9 mouse cellular contexts compared by ENCODE assay signal in the genomic region with DNA sequence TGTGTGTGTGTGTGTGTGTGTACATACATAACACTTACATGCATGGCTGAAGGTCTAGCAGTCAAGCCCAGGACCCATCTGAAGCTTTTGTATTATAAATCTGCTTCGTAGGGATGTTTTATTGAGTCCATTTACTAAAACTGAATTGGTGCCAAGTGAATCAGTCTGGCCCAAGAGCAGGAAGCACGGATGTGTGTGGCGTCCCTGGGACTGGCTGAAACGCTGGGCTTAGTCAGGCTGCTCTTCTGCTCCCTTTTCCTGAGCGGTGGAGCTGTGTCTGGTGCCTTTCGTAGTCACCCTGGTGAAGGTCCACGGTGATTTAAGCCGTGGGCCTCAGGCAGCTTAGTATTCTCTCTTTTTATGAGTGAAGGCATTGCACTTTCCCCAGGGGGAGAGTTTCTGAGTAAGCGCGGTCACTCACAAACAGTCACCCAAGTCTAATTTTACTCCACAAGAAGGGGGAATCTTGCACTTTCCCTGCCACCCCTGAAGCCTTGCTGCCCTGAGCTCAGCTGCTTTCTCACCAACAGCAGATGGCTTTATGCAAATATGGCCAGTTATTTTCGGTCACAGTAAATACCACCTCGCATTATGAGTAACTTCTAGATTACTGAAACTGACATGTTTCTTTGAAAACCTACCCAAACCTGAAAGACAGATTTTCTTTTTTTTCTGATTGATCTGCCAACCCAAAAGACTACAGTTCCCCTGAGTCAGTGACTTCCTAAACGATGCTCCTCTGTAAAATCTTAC.
DNase-seq lines count a peak whose midpoint lies in the region; ATAC-seq and TF ChIP-seq lines count a peak whose summit lies in the region.
"Had no signal": no experiment of that assay in that cellular context is flagged by ENCODE, and none has a peak within 500 bp of the region (broad histone marks: within the 10 kb centered on the region; RNA-seq: fewer than 3 reads in every experiment).

No protein-coding gene starts in this region.

- H3K27ac ChIP-seq in forebrain, embryonic 13.5 days, result peak overlapping the region; percentile 14; the same call in 1 of the 2 replicates
- no peak overlapping the region for H3K27ac ChIP-seq in forebrain, embryonic 10.5 days
- no peak overlapping the region for H3K27ac ChIP-seq in lung, embryonic 14.5 days (ENCODE audit: low read depth)
- peak overlapping the region; percentile 45; the same call in 1 of the 2 replicates for H3K27ac ChIP-seq in midbrain, embryonic 15.5 days
- H3K27ac ChIP-seq: limb, embryonic 15.5 days had no signal

- no peak for TF ChIP-seq CTCF in lung, embryonic 14.5 days (IDR thresholded peaks at IDR 0.05; ENCODE audit: low read depth)

- 55% methylated on average over 13 of the region's 13 CpGs for WGBS in forebrain, embryonic 13.5 days
- 73% methylated on average over 13 of the region's 13 CpGs for WGBS in forebrain, embryonic 10.5 days
- 64% methylated on average over 13 of the region's 13 CpGs for WGBS in lung, embryonic 14.5 days
- 48% methylated on average over 13 of the region's 13 CpGs for WGBS in midbrain, embryonic 15.5 days

- no peak for DNase-seq in forebrain, embryonic 10.5 days (ENCODE audit: extremely low spot score, low spot score)
- DNase-seq in lung, embryonic 14.5 days, result peak; percentile 52
- DNase-seq in lung, postnatal 14 days, result no peak
- DNase-seq in fibroblast of lung, adult 2 months (ENCODE audit: low read depth), result peak; percentile 48
- DNase-seq in urinary bladder, postnatal 4 days (ENCODE audit: low spot score in 2 of 2), result no peak
- DNase-seq in B cell, adult 2 months, result no peak

- no peaks in the 10 kb centered on the region for H3K9me3 ChIP-seq in forebrain, embryonic 13.5 days (replicated peaks)
- no peaks in the 10 kb centered on the region for H3K9me3 ChIP-seq in forebrain, embryonic 10.5 days
- H3K9me3 ChIP-seq in lung, embryonic 14.5 days (ENCODE audit: low read depth, low read length), result no peaks in the 10 kb centered on the region
- H3K9me3 ChIP-seq in midbrain, embryonic 15.5 days, result no peaks in the 10 kb centered on the region
- H3K9me3 ChIP-seq: limb, embryonic 15.5 days had no signal

- H3K4me1 ChIP-seq in forebrain, embryonic 13.5 days, result peaks cover 22% of the 10 kb centered on the region
- peaks cover 15% of the 10 kb centered on the region for H3K4me1 ChIP-seq in forebrain, embryonic 10.5 days
- H3K4me1 ChIP-seq in lung, embryonic 14.5 days (ENCODE audit: insufficient read depth), result no peaks in the 10 kb centered on the region
- peaks cover 22% of the 10 kb centered on the region for H3K4me1 ChIP-seq in midbrain, embryonic 15.5 days

- H3K36me3 ChIP-seq in forebrain, embryonic 13.5 days (ENCODE audit: poor library complexity, severe bottlenecking), result peaks cover 25% of the 10 kb centered on the region
- H3K36me3 ChIP-seq in forebrain, embryonic 10.5 days (replicated peaks), result peaks cover 23% of the 10 kb centered on the region
- no peaks in the 10 kb centered on the region; the same call in 1 of the 2 replicates for H3K36me3 ChIP-seq in lung, embryonic 14.5 days (ENCODE audit: insufficient read depth)
- H3K36me3 ChIP-seq in midbrain, embryonic 15.5 days (replicated peaks), result 0 out of 2 replicates have a peak, but pooled peaks cover 3% of the 10 kb centered on the region

- H3K4me2 ChIP-seq in forebrain, embryonic 13.5 days, result no peak overlapping the region
- no peak overlapping the region for H3K4me2 ChIP-seq in lung, embryonic 14.5 days
- H3K4me2 ChIP-seq in midbrain, embryonic 15.5 days, result no peak overlapping the region
- H3K4me2 ChIP-seq: limb, embryonic 15.5 days had no signal

- ATAC-seq in forebrain, embryonic 13.5 days, result peak; percentile 50; the same call in 1 of the 2 replicates
- ATAC-seq in lung, embryonic 14.5 days (ENCODE audit: insufficient read depth), result peak; percentile 69
- peak; percentile 43 for ATAC-seq in midbrain, embryonic 15.5 days (replicated peaks)

- no peak overlapping the region for H3K4me3 ChIP-seq in forebrain, embryonic 13.5 days
- H3K4me3 ChIP-seq in forebrain, embryonic 10.5 days, result no peak overlapping the region
- H3K4me3 ChIP-seq in lung, embryonic 14.5 days (ENCODE audit: low read depth, low read length), result no peak overlapping the region
- H3K4me3 ChIP-seq in midbrain, embryonic 15.5 days, result no peak overlapping the region
- H3K4me3 ChIP-seq: limb, embryonic 15.5 days had no signal

- no peaks in the 10 kb centered on the region for H3K27me3 ChIP-seq in forebrain, embryonic 13.5 days
- peaks cover 4% of the 10 kb centered on the region; the same call in 1 of the 2 replicates for H3K27me3 ChIP-seq in forebrain, embryonic 10.5 days (ENCODE audit: poor library complexity, severe bottlenecking)
- H3K27me3 ChIP-seq in lung, embryonic 14.5 days (ENCODE audit: insufficient read depth, low read length), result no peaks in the 10 kb centered on the region
- no peaks in the 10 kb centered on the region for H3K27me3 ChIP-seq in midbrain, embryonic 15.5 days (replicated peaks)
- H3K27me3 ChIP-seq: limb, embryonic 15.5 days had no signal

- no peak overlapping the region for H3K9ac ChIP-seq in forebrain, embryonic 13.5 days
- H3K9ac ChIP-seq in lung, embryonic 14.5 days, result no peak overlapping the region
- H3K9ac ChIP-seq in midbrain, embryonic 15.5 days, result no peak overlapping the region
- H3K9ac ChIP-seq: limb, embryonic 15.5 days had no signal

Comparison
In these comparisons a context has a peak if more than half of its experiments do, and no peak if none do; other contexts are left out.
1. H3K27ac ChIP-seq: peak in forebrain, embryonic 13.5 days (single experiment) and midbrain, embryonic 15.5 days (single experiment); none in forebrain, embryonic 10.5 days (single experiment) and lung, embryonic 14.5 days (single experiment).
2. DNase-seq: peak in lung, embryonic 14.5 days (single experiment) and fibroblast of lung, adult 2 months (single experiment); none in forebrain, embryonic 10.5 days (single experiment), lung, postnatal 14 days (single experiment), urinary bladder, postnatal 4 days (0 of 2) and B cell, adult 2 months (0 of 2).
3. Peak in every context shown above with its lines, with median percentiles within 50 percentile points of each other: ATAC-seq.